Mouse (Mus musculus): ENCODE results near the gene Zfp91. TPM values are rescaled to one million over a fixed set of nuclear protein-coding genes. Genes with fewer than 3 reads are reported as not detected.

Gene Zfp91
- polyA plus RNA-seq, 1 experiment from 2014 or later = 7.2 TPM

- Histone ChIP-seq H3K4me3 (replicated peaks) (no peak overlapping the region), H3K9ac (no peak overlapping the region), H3K27me3 (no peaks in the 10 kb centered on the region), H3K4me1 (replicated peaks) (0 out of 2 replicates have a peak, but pooled peaks cover 4% of the 10 kb centered on the region), H3K4me2 (no peak overlapping the region), H3K36me3 (replicated peaks) (no peaks in the 10 kb centered on the region), H3K9me3 (replicated peaks) (no peaks in the 10 kb centered on the region), H3K27ac (replicated peaks) (no peak overlapping the region)
- 61% methylated on average over 3 of the region's 3 CpGs for WGBS (ENCODE audit: insufficient replicate concordance)
- no peak for ATAC-seq (ENCODE audit: insufficient read depth)
Measured at GRCm38 (mm10) chr19:12805730-12806129, 9.8 kb upstream of the Zfp91 start.

- peaks cover 7% of the 10 kb centered on the region; the same call in 1 of the 2 replicates for H3K4me1 ChIP-seq (replicated peaks)
- H3K27me3 ChIP-seq = no peaks in the 10 kb centered on the region
- ATAC-seq (ENCODE audit: insufficient read depth) = no peak
- H3K9me3 ChIP-seq (replicated peaks) = no peaks in the 10 kb centered on the region
- no peak overlapping the region for H3K4me2 ChIP-seq
- no peaks in the 10 kb centered on the region for H3K36me3 ChIP-seq (replicated peaks)
- no peak overlapping the region for H3K27ac ChIP-seq (replicated peaks)
- no peak overlapping the region for H3K4me3 ChIP-seq (replicated peaks)
- WGBS (ENCODE audit: insufficient replicate concordance) = 47% methylated on average over 1 of the region's 1 CpGs
- no peak overlapping the region for H3K9ac ChIP-seq
Measured at GRCm38 (mm10) chr19:12804237-12804636, 8.3 kb upstream of the Zfp91 start.

- no peak overlapping the region for H3K4me2 ChIP-seq
- no peaks in the 10 kb centered on the region for H3K9me3 ChIP-seq (replicated peaks)
- H3K9ac ChIP-seq = no peak overlapping the region
- ATAC-seq (ENCODE audit: insufficient read depth) = no peak
- H3K36me3 ChIP-seq (replicated peaks) = no peaks in the 10 kb centered on the region
- no peaks in the 10 kb centered on the region for H3K27me3 ChIP-seq
- H3K27ac ChIP-seq (replicated peaks) = no peak overlapping the region
- no peak overlapping the region for H3K4me3 ChIP-seq (replicated peaks)
- 69% methylated on average over 3 of the region's 3 CpGs for WGBS (ENCODE audit: insufficient replicate concordance)
- peaks cover 7% of the 10 kb centered on the region; the same call in 1 of the 2 replicates for H3K4me1 ChIP-seq (replicated peaks)
Measured at GRCm38 (mm10) chr19:12802830-12803229, 6.9 kb upstream of the Zfp91 start.

- H3K36me3 ChIP-seq (replicated peaks) = no peaks in the 10 kb centered on the region
Measured at GRCm38 (mm10) chr19:12801046-12801445, 5.1 kb upstream of the Zfp91 start.

GRCm38 (mm10) chr19:12800621-12801020 lies 4.7 kb upstream of the Zfp91 start:
- H3K9ac ChIP-seq = no peak overlapping the region
- no peak overlapping the region for H3K4me2 ChIP-seq
- no peaks in the 10 kb centered on the region for H3K27me3 ChIP-seq
- no peak overlapping the region for H3K27ac ChIP-seq (replicated peaks)
- H3K9me3 ChIP-seq (replicated peaks) = no peaks in the 10 kb centered on the region
- H3K4me1 ChIP-seq (replicated peaks) = peaks cover 14% of the 10 kb centered on the region
- H3K4me3 ChIP-seq (replicated peaks) = no peak overlapping the region
- no peaks in the 10 kb centered on the region for H3K36me3 ChIP-seq (replicated peaks)
- ATAC-seq (ENCODE audit: insufficient read depth) = no peak
- WGBS (ENCODE audit: insufficient replicate concordance) = 53% methylated on average over 2 of the region's 2 CpGs

More at GRCm38 (mm10) chr19:12801046-12801445, 5.1 kb upstream of the Zfp91 start:
- no peak for ATAC-seq (ENCODE audit: insufficient read depth)
- H3K9me3 ChIP-seq (replicated peaks) = no peaks in the 10 kb centered on the region
- peaks cover 14% of the 10 kb centered on the region for H3K4me1 ChIP-seq (replicated peaks)
- H3K9ac ChIP-seq = no peak overlapping the region
- no peak overlapping the region for H3K27ac ChIP-seq (replicated peaks)
- H3K27me3 ChIP-seq = no peaks in the 10 kb centered on the region
- no peak overlapping the region for H3K4me2 ChIP-seq
- 37% methylated on average over 3 of the region's 3 CpGs for WGBS (ENCODE audit: insufficient replicate concordance)
- H3K4me3 ChIP-seq (replicated peaks) = no peak overlapping the region

GRCm38 (mm10) chr19:12799081-12799480 lies 3.2 kb upstream of the Zfp91 start:
- H3K9me3 ChIP-seq (replicated peaks) = no peaks in the 10 kb centered on the region
- no peak overlapping the region for H3K4me3 ChIP-seq (replicated peaks)
- ATAC-seq (ENCODE audit: insufficient read depth) = no peak
- H3K4me2 ChIP-seq = peak overlapping the region; percentile 11; the same call in 1 of the 2 replicates
- peaks cover 14% of the 10 kb centered on the region for H3K4me1 ChIP-seq (replicated peaks)
- H3K36me3 ChIP-seq (replicated peaks) = no peaks in the 10 kb centered on the region
- H3K9ac ChIP-seq = no peak overlapping the region
- WGBS (ENCODE audit: insufficient replicate concordance) = 78% methylated on average over 3 of the region's 3 CpGs
- no peaks in the 10 kb centered on the region for H3K27me3 ChIP-seq
- no peak overlapping the region for H3K27ac ChIP-seq (replicated peaks)

GRCm38 (mm10) chr19:12798404-12798803 lies 2.5 kb upstream of the Zfp91 start:
- H3K4me3 ChIP-seq (replicated peaks) = 0 out of 2 replicates have a peak overlapping the region, but pooled peaks have one; percentile 11
- H3K4me1 ChIP-seq (replicated peaks) = peaks cover 14% of the 10 kb centered on the region
- H3K9ac ChIP-seq = no peak overlapping the region
- no peaks in the 10 kb centered on the region for H3K36me3 ChIP-seq (replicated peaks)
- no peaks in the 10 kb centered on the region for H3K9me3 ChIP-seq (replicated peaks)
- 0 out of 2 replicates have a peak overlapping the region, but pooled peaks have one; percentile 38 for H3K27ac ChIP-seq (replicated peaks)
- H3K4me2 ChIP-seq = peak overlapping the region; percentile 11; the same call in 1 of the 2 replicates
- ATAC-seq (ENCODE audit: insufficient read depth) = no peak
- 31% methylated on average over 4 of the region's 4 CpGs for WGBS (ENCODE audit: insufficient replicate concordance)
- no peaks in the 10 kb centered on the region for H3K27me3 ChIP-seq

GRCm38 (mm10) chr19:12797071-12797470 lies 1.1 kb upstream of the Zfp91 start:
- H3K36me3 ChIP-seq (replicated peaks) = no peaks in the 10 kb centered on the region
- peak overlapping the region; percentile 92 for H3K4me2 ChIP-seq
- H3K9ac ChIP-seq = peak overlapping the region; percentile 97
- peak overlapping the region; percentile 99 for H3K4me3 ChIP-seq (replicated peaks)
- WGBS (ENCODE audit: insufficient replicate concordance) = under 1% methylated on average over 7 of the region's 7 CpGs
- no peaks in the 10 kb centered on the region for H3K9me3 ChIP-seq (replicated peaks)
- peaks cover 17% of the 10 kb centered on the region for H3K4me1 ChIP-seq (replicated peaks)
- H3K27ac ChIP-seq (replicated peaks) = peak overlapping the region; percentile 98
- H3K27me3 ChIP-seq = no peaks in the 10 kb centered on the region
- ATAC-seq (ENCODE audit: insufficient read depth) = no peak

- H3K4me2 ChIP-seq = peak overlapping the region; percentile 92
- H3K4me3 ChIP-seq (replicated peaks) = peak overlapping the region; percentile 99
- H3K36me3 ChIP-seq (replicated peaks) = no peaks in the 10 kb centered on the region
- WGBS (ENCODE audit: insufficient replicate concordance) = under 1% methylated on average over 29 of the region's 29 CpGs
- H3K9ac ChIP-seq = peak overlapping the region; percentile 97
- H3K9me3 ChIP-seq (replicated peaks) = no peaks in the 10 kb centered on the region
- H3K27ac ChIP-seq (replicated peaks) = peak overlapping the region; percentile 98
- ATAC-seq (ENCODE audit: insufficient read depth) = peak; percentile 48
- H3K4me1 ChIP-seq (replicated peaks) = peaks cover 20% of the 10 kb centered on the region
- no peaks in the 10 kb centered on the region for H3K27me3 ChIP-seq
Measured at GRCm38 (mm10) chr19:12796328-12796931, 504 bp upstream of the Zfp91 start.

GRCm38 (mm10) chr19:12795110-12795509 lies 816 bp downstream of the Zfp91 start:
- Histone ChIP-seq H3K36me3 (replicated peaks) (no peaks in the 10 kb centered on the region), H3K27ac (replicated peaks) (peak overlapping the region; percentile 98), H3K4me1 (replicated peaks) (peaks cover 16% of the 10 kb centered on the region), H3K4me2 (peak overlapping the region; percentile 92), H3K9me3 (replicated peaks) (no peaks in the 10 kb centered on the region), H3K9ac (peak overlapping the region; percentile 97), H3K4me3 (replicated peaks) (peak overlapping the region; percentile 99), H3K27me3 (no peaks in the 10 kb centered on the region)
- WGBS (ENCODE audit: insufficient replicate concordance) = 1% methylated on average over 43 of the region's 63 CpGs
- peak; percentile 5 for ATAC-seq (ENCODE audit: insufficient read depth)

GRCm38 (mm10) chr19:12794056-12795044 lies 1.6 kb downstream of the Zfp91 start:
- peak overlapping the region; percentile 98 for H3K27ac ChIP-seq (replicated peaks)
- peak overlapping the region; percentile 97 for H3K9ac ChIP-seq
- H3K4me3 ChIP-seq (replicated peaks) = peak overlapping the region; percentile 99
- H3K36me3 ChIP-seq (replicated peaks) = no peaks in the 10 kb centered on the region
- H3K4me2 ChIP-seq = peak overlapping the region; percentile 92
- H3K27me3 ChIP-seq = no peaks in the 10 kb centered on the region
- WGBS (ENCODE audit: insufficient replicate concordance) = under 1% methylated on average over 39 of the region's 39 CpGs
- no peaks in the 10 kb centered on the region for H3K9me3 ChIP-seq (replicated peaks)
- ATAC-seq (ENCODE audit: insufficient read depth) = peak; percentile 59
- H3K4me1 ChIP-seq (replicated peaks) = peaks cover 16% of the 10 kb centered on the region
